Mouse (Mus musculus): Measurements from ENCODE around the gene Robo1. TPM values are rescaled to one million over a fixed set of nuclear protein-coding genes. Genes with fewer than 3 reads are reported as not detected.

The Robo1 gene
- polyA plus RNA-seq, 1 experiment, result 2.2 TPM

GRCm38 (mm10) chr16:72444428-72445135 is 136.5 kb downstream of the Robo1 start:
- DNase-seq, result no peak
- WGBS, result 71% methylated on average over 18 of the region's 18 CpGs
- no peak for TF ChIP-seq CTCF (conservative IDR thresholded peaks at IDR 0.05; ENCODE audit: insufficient read depth, insufficient read length, low read depth, low read length)

GRCm38 (mm10) chr16:72458155-72458554 is 150.0 kb downstream of the Robo1 start:
- Histone ChIP-seq H3K4me3 (ENCODE audit: insufficient read depth, low read depth, low read length) (no peak overlapping the region), H3K4me1 (ENCODE audit: control insufficient read depth, insufficient read depth, low read length) (no peaks in the 10 kb centered on the region), H3K36me3 (ENCODE audit: control insufficient read depth, insufficient read depth, low read length) (no peaks in the 10 kb centered on the region), H3K27ac (ENCODE audit: insufficient read depth, low read depth, low read length) (no peak overlapping the region), H3K27me3 (replicated peaks; ENCODE audit: control insufficient read depth, insufficient read depth, low read length) (no peaks in the 10 kb centered on the region)
- DNase-seq, result no peak
- 46% methylated on average over 10 of the region's 10 CpGs for WGBS
- TF ChIP-seq POLR2A (IDR thresholded peaks at IDR 0.05; ENCODE audit: low read depth, low read length) (no peak), CTCF (conservative IDR thresholded peaks at IDR 0.05; ENCODE audit: insufficient read depth, insufficient read length, low read depth, low read length) (no peak)

More at GRCm38 (mm10) chr16:72444428-72445135, 136.5 kb downstream of the Robo1 start:
- Histone ChIP-seq H3K27ac (ENCODE audit: insufficient read depth, low read depth, low read length) (no peak overlapping the region), H3K4me1 (ENCODE audit: control insufficient read depth, insufficient read depth, low read length) (no peaks in the 10 kb centered on the region), H3K4me3 (ENCODE audit: insufficient read depth, low read depth, low read length) (no peak overlapping the region), H3K27me3 (replicated peaks; ENCODE audit: control insufficient read depth, insufficient read depth, low read length) (no peaks in the 10 kb centered on the region), H3K36me3 (ENCODE audit: control insufficient read depth, insufficient read depth, low read length) (no peaks in the 10 kb centered on the region)

GRCm38 (mm10) chr16:72458576-72458975 is 150.5 kb downstream of the Robo1 start:
- 46% methylated on average over 10 of the region's 10 CpGs for WGBS
- H3K36me3 ChIP-seq (ENCODE audit: control insufficient read depth, insufficient read depth, low read length), result no peaks in the 10 kb centered on the region
- no peak overlapping the region for H3K4me3 ChIP-seq (ENCODE audit: insufficient read depth, low read depth, low read length)
- no peaks in the 10 kb centered on the region for H3K27me3 ChIP-seq (replicated peaks; ENCODE audit: control insufficient read depth, insufficient read depth, low read length)
- no peak overlapping the region for H3K27ac ChIP-seq (ENCODE audit: insufficient read depth, low read depth, low read length)
- TF ChIP-seq POLR2A (IDR thresholded peaks at IDR 0.05; ENCODE audit: low read depth, low read length), result no peak
- no peak for TF ChIP-seq CTCF (conservative IDR thresholded peaks at IDR 0.05; ENCODE audit: insufficient read depth, insufficient read length, low read depth, low read length)
- H3K4me1 ChIP-seq (ENCODE audit: control insufficient read depth, insufficient read depth, low read length), result no peaks in the 10 kb centered on the region
- DNase-seq, result no peak

- no peaks in the 10 kb centered on the region for H3K4me1 ChIP-seq (ENCODE audit: control insufficient read depth, insufficient read depth, low read length)
- no peak overlapping the region for H3K27ac ChIP-seq (ENCODE audit: insufficient read depth, low read depth, low read length)
- DNase-seq, result no peak
- no peaks in the 10 kb centered on the region for H3K27me3 ChIP-seq (replicated peaks; ENCODE audit: control insufficient read depth, insufficient read depth, low read length)
- no peaks in the 10 kb centered on the region for H3K36me3 ChIP-seq (ENCODE audit: control insufficient read depth, insufficient read depth, low read length)
- TF ChIP-seq POLR2A (IDR thresholded peaks at IDR 0.05; ENCODE audit: low read depth, low read length) (no peak), CTCF (conservative IDR thresholded peaks at IDR 0.05; ENCODE audit: insufficient read depth, insufficient read length, low read depth, low read length) (no peak)
- 81% methylated on average over 3 of the region's 3 CpGs for WGBS
- H3K4me3 ChIP-seq (ENCODE audit: insufficient read depth, low read depth, low read length), result no peak overlapping the region
Measured at GRCm38 (mm10) chr16:72465696-72466095, 157.6 kb downstream of the Robo1 start.

- Histone ChIP-seq H3K27me3 (replicated peaks; ENCODE audit: control insufficient read depth, insufficient read depth, low read length) (no peaks in the 10 kb centered on the region), H3K4me3 (ENCODE audit: insufficient read depth, low read depth, low read length) (no peak overlapping the region), H3K4me1 (ENCODE audit: control insufficient read depth, insufficient read depth, low read length) (no peaks in the 10 kb centered on the region), H3K36me3 (ENCODE audit: control insufficient read depth, insufficient read depth, low read length) (no peaks in the 10 kb centered on the region), H3K27ac (ENCODE audit: insufficient read depth, low read depth, low read length) (no peak overlapping the region)
- DNase-seq, result no peak
- 71% methylated on average over 2 of the region's 2 CpGs for WGBS
- TF ChIP-seq POLR2A (IDR thresholded peaks at IDR 0.05; ENCODE audit: low read depth, low read length), result no peak
- no peak for TF ChIP-seq CTCF (conservative IDR thresholded peaks at IDR 0.05; ENCODE audit: insufficient read depth, insufficient read length, low read depth, low read length)
Measured at GRCm38 (mm10) chr16:72470037-72470673, 162.0 kb downstream of the Robo1 start.

GRCm38 (mm10) chr16:72510716-72511199 is 202.7 kb downstream of the Robo1 start:
- WGBS, result 47% methylated on average over 6 of the region's 6 CpGs
- H3K4me1 ChIP-seq (ENCODE audit: control insufficient read depth, insufficient read depth, low read length), result no peaks in the 10 kb centered on the region
- no peak for TF ChIP-seq CTCF (conservative IDR thresholded peaks at IDR 0.05; ENCODE audit: insufficient read depth, insufficient read length, low read depth, low read length)
- TF ChIP-seq POLR2A (IDR thresholded peaks at IDR 0.05; ENCODE audit: low read depth, low read length), result no peak

GRCm38 (mm10) chr16:72531337-72531736 is 223.2 kb downstream of the Robo1 start:
- no peak overlapping the region for H3K27ac ChIP-seq (ENCODE audit: insufficient read depth, low read depth, low read length)
- no peaks in the 10 kb centered on the region for H3K27me3 ChIP-seq (replicated peaks; ENCODE audit: control insufficient read depth, insufficient read depth, low read length)
- WGBS, result 78% methylated on average over 2 of the region's 2 CpGs
- no peak for TF ChIP-seq CTCF (conservative IDR thresholded peaks at IDR 0.05; ENCODE audit: insufficient read depth, insufficient read length, low read depth, low read length)
- no peak for TF ChIP-seq POLR2A (IDR thresholded peaks at IDR 0.05; ENCODE audit: low read depth, low read length)
- no peak for DNase-seq
- H3K4me3 ChIP-seq (ENCODE audit: insufficient read depth, low read depth, low read length), result no peak overlapping the region
- no peaks in the 10 kb centered on the region for H3K4me1 ChIP-seq (ENCODE audit: control insufficient read depth, insufficient read depth, low read length)
- no peaks in the 10 kb centered on the region for H3K36me3 ChIP-seq (ENCODE audit: control insufficient read depth, insufficient read depth, low read length)

More at GRCm38 (mm10) chr16:72510716-72511199, 202.7 kb downstream of the Robo1 start:
- Histone ChIP-seq H3K27ac (ENCODE audit: insufficient read depth, low read depth, low read length) (no peak overlapping the region), H3K4me3 (ENCODE audit: insufficient read depth, low read depth, low read length) (no peak overlapping the region), H3K27me3 (replicated peaks; ENCODE audit: control insufficient read depth, insufficient read depth, low read length) (no peaks in the 10 kb centered on the region), H3K36me3 (ENCODE audit: control insufficient read depth, insufficient read depth, low read length) (no peaks in the 10 kb centered on the region)
- no peak for DNase-seq
